Mouse (Mus musculus): ENCODE data around the gene Lpp.

GRCm38 (mm10) chr16:24391901-24392300 lies 1.4 kb upstream of the Lpp start:
- TF ChIP-seq CTCF (IDR thresholded peaks at IDR 0.05; ENCODE audit: low read depth, low read length) (no peak), GATA2 (IDR thresholded peaks at IDR 0.05; ENCODE audit: borderline replicate concordance, low read depth, low read length) (no peak), TAL1 (conservative IDR thresholded peaks at IDR 0.05; ENCODE audit: low read depth, low read length) (no peak), GATA1 (IDR thresholded peaks at IDR 0.05; ENCODE audit: borderline replicate concordance, low read length) (no peak)
